Mouse (Mus musculus) 3134 (cell line): ENCODE results near the gene Hnrnpa2b1.
"Not testable (repeated sequence)": the region's sequence is repeated elsewhere in the genome, so short reads cannot be mapped to it uniquely, and the experiment has no call there.

ENCODE experiments used
- DNase-seq: peaks from one replicate; pipeline ENCODE4 v3.0.0-alpha.2; 2011; ENCODE audit warnings: low spot score; ENCODE audit not compliant: insufficient read length; ENCODE audit errors: extremely low read depth

The Hnrnpa2b1 gene

DNA sequence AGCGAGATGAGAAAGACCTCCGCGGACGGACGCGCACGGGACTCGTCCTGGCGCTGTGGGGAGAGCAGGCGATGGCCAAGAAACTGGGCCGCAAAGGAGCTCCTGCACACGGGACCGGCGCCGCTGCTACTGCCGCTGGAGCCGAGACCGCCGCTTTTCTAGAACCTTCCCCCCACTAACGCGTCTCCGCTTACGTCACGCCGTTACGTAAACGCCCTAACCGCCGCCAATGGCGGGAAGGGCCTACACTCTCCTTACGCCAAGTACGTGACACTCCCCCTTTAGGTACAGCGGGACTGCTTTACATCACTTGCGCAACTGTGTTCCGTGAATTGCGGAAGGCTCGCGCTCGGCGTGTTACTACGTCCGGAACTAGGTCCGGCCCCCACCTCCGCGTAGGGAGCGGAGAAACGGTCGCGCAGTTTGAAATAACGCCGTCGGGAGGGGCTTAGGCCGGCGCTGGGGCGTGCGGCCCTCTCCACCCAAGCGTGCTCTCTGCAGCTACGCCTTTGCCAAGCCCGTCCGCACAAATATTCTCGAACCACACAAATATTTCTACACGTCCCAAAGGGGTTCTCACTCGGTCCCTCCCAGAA lies at the start of gene Hnrnpa2b1:
TSS of gene Hnrnpa2b1 (minus strand) at position 180 of the 596 bp plus-strand sequence.
- peak; percentile 94 for DNase-seq

DNA sequence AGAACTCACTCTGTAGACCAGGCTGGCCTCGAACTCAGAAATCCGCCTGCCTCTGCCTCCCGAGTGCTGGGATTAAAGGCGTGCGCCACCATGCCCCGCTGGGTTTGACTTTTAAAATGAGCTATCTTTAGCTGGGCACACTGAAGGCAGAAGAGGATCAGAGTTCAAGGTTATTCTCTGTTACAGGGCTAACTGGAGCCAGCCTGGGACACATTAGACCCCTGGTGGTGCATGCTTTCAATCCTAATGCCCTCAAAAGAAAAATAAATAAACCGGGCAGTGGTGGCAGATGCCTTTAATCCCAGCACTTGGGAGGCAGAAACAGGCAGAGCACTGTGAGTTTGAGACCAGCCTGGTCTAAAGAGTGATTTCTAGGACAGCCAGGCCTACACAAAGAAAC lies 45.2 kb upstream of the Hnrnpa2b1 start:
- DNase-seq: no peak

DNA sequence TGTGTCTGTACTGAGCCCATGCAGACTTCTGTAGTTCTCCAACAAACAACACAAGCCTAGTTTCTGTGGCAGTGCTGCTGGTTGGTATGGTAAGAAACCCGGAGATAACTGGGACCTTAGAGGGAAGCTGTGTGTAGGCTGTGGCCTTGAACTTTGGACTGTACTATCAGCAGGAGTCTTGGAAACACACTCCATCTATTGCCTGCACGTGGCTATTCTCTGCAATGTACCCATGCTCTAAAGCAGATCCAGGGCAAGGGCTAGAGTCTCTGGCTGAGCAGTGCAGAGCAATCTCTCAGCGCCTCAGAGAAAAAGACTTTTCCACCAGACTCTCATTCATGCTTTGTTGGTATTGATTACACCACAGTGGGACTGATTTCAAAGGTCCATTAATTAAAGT lies 44.1 kb upstream of the Hnrnpa2b1 start:
- DNase-seq: no peak

DNA sequence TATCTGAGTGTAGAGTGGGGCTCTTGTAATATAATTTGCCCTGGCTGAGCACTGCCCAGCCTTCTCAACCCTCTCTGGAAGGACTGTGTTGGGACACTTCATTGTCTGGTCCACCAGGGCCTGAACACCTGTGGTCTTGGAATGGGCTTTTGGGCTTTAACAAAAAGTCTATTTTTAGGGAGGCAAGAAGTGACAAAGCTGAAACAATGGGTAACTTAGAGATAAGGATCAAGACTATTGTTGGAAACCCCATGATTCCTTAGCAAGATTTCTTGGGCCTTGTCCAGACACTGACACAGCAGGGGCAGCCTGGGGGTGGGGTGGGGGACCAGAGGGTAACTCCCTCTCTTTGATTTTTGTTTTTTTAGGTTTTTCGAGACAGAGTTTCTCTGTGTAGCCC lies 41.3 kb upstream of the Hnrnpa2b1 start:
- peak; percentile 39 for DNase-seq

DNA sequence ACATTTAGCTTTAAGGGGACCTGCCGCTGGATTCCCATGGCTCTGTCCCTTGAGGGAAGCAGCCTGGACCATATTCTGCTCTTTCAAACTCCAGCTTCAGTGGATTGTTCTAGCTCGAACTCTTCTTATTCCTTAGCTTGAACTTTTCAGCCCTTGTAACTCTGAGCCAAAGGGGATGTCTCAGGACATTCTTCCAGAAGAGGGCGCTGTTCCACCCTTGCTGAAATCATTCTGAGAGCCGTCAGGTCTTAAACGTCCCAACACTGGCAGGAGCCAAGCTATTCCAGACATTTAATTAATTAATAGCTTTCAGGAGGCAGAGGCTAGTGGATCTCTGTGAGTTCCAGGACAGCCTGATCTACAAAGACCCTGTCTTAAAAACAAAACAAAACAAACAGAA lies 40.4 kb upstream of the Hnrnpa2b1 start:
- DNase-seq: no peak

DNA sequence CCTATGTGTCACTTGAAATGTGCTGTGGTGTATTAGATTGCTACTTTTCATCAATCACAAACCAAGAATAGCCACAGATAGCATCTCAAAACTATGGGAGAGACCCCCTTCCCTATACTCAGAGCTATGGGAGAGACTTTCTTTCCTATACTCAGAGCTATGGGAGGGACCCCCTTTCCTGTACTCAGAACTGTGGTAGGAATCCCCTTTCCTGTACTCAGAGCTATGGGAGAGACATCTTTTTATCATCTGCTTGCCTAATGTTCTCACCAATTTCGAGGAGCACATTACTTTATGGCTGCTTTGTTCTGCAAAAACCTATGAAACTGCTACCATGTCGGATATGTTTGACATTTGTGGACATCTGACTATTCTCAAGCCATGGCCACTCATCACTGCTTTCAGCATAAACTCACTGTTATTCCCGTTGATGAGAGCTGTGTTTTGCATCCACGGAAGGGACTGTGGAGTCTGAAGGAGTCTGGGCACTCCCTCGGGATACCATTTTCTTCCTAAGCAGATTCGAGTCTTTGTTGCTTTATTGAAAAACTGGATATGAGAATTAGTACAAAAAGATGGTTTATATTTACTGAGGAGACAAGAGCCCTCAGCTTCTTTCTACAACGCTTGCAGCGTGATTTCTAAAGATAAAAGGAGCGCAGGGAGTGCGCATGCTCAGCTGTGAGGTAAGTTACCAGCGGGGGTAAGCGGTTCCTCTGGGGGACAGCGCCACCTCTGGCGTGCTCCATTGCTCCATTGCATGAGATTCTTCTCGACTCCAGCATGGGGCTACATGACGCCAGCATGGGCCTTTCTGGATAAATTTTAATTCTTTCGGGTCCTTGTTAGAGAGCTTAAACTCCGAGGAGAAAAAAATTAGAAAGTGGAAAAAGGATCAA lies 39.3 kb upstream of the Hnrnpa2b1 start:
- DNase-seq: no peak

DNA sequence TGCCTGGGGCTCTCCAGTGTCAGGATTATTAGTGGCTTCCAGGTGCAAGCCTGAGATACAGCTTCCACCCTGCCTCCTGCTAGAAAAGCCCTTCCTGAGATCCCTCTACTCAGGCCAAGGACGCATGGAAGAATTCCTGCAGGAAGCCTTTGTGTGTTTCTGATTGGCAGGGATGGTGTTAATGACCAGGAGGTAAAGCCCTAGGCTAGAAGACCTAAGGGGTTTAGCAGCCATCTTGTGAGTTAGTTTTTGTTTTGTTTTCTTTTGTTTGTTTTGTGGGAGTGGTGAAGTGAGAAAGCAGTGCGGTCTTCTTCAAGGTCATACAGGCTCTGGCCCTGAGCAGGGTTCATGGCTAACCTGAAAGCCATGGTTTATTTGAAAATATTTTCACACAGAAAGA lies 37.9 kb upstream of the Hnrnpa2b1 start:
- no peak for DNase-seq

DNA sequence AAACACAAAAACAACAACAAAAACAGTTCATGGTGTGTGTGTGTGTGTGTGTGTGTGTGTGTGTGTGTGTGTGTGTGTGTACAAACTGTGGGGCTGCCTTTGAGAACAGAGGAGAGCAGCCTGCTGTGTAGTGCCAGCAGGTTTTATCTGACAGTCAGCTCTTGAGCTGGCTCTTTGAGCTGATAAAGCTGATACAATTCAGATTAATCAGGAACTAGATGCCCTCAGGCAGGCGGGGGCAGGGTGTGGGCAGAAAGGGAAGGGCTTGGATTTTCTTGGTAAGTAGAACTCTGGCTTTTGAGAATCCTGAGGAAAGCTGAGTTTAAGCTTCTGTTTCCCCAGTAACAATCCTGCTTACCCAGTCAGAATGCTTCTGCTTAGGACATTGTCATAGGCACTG lies 36.0 kb upstream of the Hnrnpa2b1 start:
- no peak for DNase-seq

DNA sequence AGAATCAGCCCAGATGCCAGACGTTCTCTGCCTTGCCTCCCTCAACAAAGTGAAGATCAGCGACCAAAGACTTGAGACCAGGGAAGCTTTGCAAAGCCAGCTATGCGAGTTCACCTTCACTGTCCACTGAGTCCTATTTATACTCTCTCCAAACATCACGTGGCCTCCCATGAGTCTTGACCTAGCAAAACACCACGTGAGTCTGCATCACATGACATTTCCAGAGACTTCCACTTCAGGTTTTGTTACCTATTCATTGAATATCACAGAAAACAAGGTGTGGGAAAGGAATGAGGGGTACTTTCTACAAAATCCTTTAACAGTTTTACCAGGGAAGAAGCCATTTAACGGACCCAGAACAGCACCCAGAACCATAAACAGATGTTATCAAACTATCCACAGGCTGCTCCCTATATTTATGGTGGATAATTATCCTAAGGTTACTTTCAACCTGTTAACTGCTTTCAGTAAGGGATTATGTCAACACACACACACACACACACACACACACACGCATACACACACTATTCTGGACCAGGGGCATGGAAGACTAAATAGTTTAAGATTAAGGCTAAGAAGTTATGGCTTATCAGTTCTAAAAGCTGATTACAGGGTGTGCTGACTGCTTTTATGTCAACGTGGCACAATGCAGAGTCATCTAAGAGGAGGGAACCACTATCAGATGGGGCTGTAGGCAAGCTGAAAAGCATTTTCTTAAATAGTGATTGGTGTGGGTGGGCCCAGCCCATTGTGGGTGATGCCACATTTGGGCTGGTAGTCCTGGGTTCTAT lies 27.8 kb upstream of the Hnrnpa2b1 start:
- DNase-seq: no peak

DNA sequence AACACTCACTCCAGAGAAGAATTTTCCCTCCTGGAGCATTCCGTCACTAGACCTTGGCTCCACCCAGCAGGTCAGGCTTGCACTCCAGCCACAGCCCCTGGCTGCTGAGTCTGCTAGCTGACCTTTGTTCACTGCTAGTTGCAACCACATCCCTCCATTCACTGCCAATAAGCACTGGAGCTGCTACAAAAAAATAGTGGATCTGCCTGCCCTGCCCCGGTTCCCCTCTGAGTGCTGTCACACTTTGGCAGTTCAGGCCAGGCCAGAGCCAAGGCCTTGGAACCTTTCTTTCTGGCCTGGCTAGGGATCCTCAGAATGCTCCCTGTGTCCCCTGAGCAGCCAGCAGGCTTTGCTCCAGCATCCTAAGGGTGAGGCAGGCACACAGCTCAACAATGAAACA lies 20.1 kb upstream of the Hnrnpa2b1 start:
- peak; percentile 60 for DNase-seq

DNA sequence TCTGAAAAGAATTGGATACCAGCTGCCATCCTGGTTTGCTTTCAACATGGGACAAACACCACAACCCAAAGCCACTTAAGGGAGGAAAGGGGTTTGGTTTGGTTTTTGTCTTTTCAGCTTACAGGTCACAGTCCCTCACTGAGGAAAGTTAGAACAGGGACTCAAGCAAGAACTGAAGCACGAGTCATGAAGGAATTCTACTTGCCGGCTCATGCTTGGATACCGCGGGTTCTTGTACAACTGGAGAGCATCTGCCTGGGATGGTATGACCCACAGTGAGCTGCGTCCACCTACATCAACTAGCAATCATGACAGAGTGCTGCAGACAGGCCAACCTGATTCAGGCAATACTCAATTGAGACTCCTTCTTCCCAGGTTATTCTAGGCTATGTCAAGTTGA lies 17.0 kb upstream of the Hnrnpa2b1 start:
- no peak for DNase-seq

DNA sequence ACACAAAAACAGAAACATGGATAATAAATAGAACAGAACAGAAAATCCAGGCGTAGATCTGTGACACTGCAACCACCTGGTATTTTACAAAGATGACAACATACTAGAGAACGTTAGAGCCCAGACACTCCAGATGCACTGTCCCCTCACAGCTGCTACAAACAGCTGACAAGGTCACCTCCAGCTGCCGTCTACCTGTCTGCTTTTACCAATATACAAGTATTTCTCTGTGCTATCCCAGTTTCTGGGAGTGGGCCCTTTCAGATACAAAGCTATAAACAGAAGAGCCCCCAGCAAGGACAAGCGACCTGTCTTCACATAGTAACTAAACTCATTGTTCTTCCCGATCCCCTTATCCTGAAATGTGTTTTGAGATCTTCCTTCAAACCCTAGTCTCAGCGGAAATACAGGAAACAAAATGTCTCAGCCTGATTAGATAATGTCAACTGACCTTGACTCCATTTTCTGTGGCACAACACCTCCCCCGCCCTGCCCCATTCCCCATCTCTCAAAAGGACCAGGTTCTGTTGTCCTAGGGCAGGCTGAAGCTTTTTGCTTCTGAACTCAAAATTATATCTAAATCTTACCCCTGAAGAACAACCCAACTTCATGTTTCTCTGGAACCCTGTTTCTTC lies 16.5 kb upstream of the Hnrnpa2b1 start:
- no peak for DNase-seq

DNA sequence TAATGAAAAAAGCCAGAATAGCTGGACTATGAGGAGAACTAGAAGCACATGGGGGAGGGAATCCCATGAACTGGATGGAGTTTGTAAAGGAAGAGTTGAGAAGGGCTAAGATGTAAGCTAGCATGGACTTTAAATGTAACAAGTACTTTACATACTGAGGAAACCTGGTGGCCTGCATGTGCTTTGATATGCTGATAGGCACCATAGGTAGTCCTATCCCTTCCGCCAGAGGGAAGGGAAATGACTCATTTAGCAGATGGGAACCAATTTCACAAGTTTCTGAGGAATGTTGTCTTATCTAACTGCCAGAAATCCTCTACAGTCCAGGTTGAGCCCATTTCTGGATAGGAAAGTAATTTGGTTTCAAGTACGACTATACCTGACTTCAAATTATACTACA lies 16.0 kb upstream of the Hnrnpa2b1 start:
- no peak for DNase-seq

DNA sequence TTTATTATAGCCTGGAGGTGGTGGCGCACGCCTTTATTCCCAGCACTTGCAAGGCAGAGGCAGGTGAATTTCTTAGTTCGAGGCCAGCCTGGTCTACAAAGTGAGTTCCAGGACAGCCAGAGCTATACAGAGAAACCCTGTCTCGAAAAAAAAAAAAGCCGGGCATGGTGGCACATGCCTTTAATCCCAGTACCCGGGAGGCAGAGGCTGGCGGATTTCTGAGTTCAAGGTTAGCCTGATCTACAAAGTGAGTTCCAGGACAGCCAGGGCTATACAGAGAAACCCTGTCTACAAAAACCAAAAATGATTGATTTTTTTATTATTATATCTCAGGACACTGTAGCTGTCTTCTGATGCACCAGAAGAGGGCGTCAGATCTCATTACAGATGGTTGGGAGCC lies 14.9 kb upstream of the Hnrnpa2b1 start:
- DNase-seq: not testable (repeated sequence)

DNA sequence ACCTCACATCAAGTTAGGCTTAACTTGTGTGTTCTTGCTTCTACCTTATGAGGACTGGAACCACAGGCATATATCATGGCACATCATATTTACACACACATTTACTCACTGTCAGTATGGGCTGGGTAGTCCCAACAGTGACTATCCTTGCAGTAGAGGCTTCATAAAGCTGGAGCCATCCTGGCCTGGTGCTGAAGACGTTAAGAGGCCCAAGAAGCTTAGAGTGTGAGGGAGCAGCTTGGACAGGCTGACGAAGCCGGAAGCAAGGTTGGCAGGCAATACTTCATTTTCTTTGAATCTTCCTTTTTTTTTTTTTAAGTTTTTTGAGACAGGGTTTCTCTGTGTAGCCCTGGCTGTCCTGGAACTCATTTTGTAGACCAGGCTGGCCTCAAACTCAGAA lies 14.2 kb upstream of the Hnrnpa2b1 start:
- no peak for DNase-seq

DNA sequence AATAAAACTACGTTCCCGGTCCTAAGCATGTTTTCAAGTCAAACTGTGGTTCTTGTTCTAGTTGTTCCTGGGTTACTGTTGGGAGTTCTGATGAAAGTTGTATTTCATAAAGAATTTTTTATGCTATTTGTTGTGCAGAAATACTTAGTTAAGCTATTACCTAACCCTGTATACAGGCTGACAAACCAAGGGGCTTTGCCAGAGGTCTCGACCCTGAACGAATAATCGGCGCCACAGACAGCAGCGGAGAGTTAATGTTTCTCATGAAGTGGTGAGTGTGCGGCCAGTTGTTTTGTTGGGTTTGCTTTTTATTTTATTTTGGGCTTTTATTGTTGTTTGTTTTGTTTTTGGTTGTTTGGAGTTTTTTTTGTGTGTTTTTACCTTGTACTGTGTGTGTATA lies 11.9 kb upstream of the Hnrnpa2b1 start:
- no peak for DNase-seq

DNA sequence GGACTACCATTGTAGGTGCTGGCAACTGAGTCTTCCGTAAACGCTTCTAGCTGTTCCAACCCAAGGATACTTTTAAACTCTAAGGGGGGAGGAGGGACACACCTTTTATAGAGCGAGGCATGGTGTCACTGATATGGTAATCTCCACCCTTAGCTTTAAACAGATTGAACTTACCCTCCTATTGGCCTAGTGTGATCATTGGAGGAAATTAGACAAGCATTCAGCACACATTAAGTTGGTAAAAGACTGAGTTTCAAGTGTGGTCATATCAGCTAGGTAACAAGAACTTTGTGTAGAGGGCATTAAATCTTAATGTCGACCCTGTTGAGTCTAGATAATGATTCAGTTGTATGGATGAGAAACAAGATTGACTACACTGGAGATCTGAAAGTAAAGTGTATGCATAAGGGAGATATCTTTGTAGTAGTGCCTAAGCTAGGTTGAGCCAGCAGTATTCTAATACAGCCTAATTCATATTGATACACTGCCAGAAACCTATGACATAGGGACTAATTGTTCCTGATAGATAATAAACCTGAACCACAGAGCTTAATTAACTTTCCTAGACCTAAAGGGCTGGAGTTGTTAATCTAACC lies 9.5 kb upstream of the Hnrnpa2b1 start:
- no peak for DNase-seq

DNA sequence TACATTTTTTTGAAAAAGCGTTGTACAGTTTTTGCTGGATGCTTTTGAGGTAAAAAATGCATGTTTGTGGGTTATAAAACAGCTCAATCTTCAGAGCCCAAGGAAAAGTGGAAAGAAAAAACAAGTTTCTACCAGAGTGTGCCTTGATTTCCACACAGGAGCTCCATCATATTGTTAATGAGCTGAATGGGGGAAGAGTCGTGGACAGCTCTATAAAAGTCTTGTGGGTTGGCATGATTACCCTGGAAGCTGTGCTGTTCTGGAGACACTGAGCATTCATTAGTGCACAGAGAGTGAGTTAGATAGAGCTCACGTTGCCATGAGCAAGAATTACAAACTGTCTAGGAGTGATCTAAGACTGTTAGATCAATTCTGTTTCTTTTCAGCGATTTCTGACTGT lies 2.5 kb upstream of the Hnrnpa2b1 start:
- no peak for DNase-seq

DNA sequence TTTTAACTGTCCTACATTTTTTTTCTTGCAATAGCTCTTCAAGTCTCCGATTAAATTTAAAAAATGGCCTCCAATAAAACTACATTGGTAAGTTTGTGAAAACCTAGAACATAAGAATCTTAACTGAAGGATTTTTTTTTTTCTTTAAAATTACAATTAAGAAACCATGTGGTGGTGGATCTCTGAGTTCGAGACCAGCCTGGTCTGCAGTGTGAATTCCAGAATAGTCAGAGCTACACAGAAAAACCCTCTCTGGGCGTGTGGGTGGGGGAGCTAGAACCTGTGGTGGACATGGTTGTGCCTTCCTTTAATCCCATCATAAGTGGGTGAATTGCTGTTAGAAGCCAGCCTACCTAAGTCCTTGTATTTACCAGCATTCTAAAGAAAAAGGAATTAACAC lies 2.1 kb upstream of the Hnrnpa2b1 start:
- no peak for DNase-seq

DNA sequence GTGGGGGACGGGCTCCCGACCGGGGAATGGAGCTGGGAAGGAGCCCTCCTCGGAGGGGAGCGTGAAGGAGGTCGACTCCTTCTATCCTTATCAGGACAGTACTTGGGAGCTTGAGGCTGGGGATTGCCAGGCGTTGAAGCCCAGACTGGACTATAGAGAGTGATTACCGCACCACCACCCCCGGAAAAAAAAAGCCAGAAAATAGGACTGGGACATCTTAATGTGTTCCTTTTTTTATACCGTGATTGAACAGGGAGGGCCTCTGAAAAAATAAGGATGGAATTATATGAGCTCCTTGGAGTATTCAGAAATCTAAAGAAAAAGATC lies 1.4 kb upstream of the Hnrnpa2b1 start:
- no peak for DNase-seq
